Mouse (Mus musculus) liver, embryonic 11.5 days (tissue): Measurements from ENCODE around the gene Icmt. TPM values are rescaled to one million over a fixed set of nuclear protein-coding genes. Genes with fewer than 3 reads are reported as not detected.

Source experiments
- polyA plus RNA-seq: library from polyadenylated mRNA; unstranded; fragments of >200 nt; fragmentation: Nextera tagmentation; extraction: Ambion mirVana; gene quantifications from 2 replicates; pipeline ENCODE4 v1.2.1, GENCODE M21; 2014

The Icmt gene
- polyA plus RNA-seq, 1 experiment from 2014 or later: 20.6 TPM

Other genes with a start within 250 kb of the Icmt start
- 8.4 and 8.9 TPM in 2 replicates for gene Plekhg5, start 224.7 kb upstream of the Icmt start, polyA plus RNA-seq
- gene Tnfrsf25, start 181.3 kb upstream of the Icmt start, polyA plus RNA-seq: 0.90 and 1.3 TPM in 2 replicates
- 4.1 and 5.3 TPM in 2 replicates for gene Espn, start 144.9 kb upstream of the Icmt start, polyA plus RNA-seq
- not detected in 2 replicates for gene Hes2, start 138.4 kb upstream of the Icmt start, polyA plus RNA-seq
- gene Acot7, start 119.1 kb upstream of the Icmt start, polyA plus RNA-seq: 50.0 and 51.1 TPM in 2 replicates
- 1.9 and 2.2 TPM in 2 replicates for gene Gpr153, start 23.0 kb upstream of the Icmt start, polyA plus RNA-seq
- not detected in 2 replicates for gene Hes3, start 5.6 kb upstream of the Icmt start, polyA plus RNA-seq
- gene Rnf207, start 21.8 kb downstream of the Icmt start, polyA plus RNA-seq: 0.53 and 0.97 TPM in 2 replicates
- gene Rpl22, start 28.5 kb downstream of the Icmt start, polyA plus RNA-seq: 546 and 596 TPM in 2 replicates
- 0.32 and 0.42 TPM in 2 replicates for gene Chd5, start 41.4 kb downstream of the Icmt start, polyA plus RNA-seq
- gene Nphp4, start 179.5 kb downstream of the Icmt start, polyA plus RNA-seq: 1.0 and 1.2 TPM in 2 replicates
- gene Kcnab2, start 180.6 kb downstream of the Icmt start, polyA plus RNA-seq: 9.6 and 9.8 TPM in 2 replicates